Mouse (Mus musculus) megakaryocyte, embryonic 14.5 days (primary cell): ENCODE results near the gene Ptprf. TPM values are rescaled to one million over a fixed set of nuclear protein-coding genes. Genes with fewer than 3 reads are reported as not detected.
A peak's percentile ranks its signal among the peaks of the same experiment; 100 is the strongest.

Experiments
- H3K27me3 ChIP-seq: replicated peaks from 2 replicates; pipeline ENCODE3; 2012; ENCODE audit warnings: inconsistent platforms
- H3K36me3 ChIP-seq: replicated peaks from 2 replicates; pipeline ENCODE3; 2012; ENCODE audit warnings: low read length, inconsistent platforms, mixed read lengths
- H3K4me1 ChIP-seq: 2 replicates; pipeline ENCODE4 v1.6.1; 2012; ENCODE audit warnings: inconsistent platforms
- H3K4me3 ChIP-seq: replicated peaks from 2 replicates; pipeline ENCODE3; 2012; ENCODE audit warnings: moderate library complexity, mild to moderate bottlenecking, inconsistent platforms
- H3K9me3 ChIP-seq: 2 replicates; pipeline ENCODE4 v1.6.1; 2012; ENCODE audit warnings: inconsistent platforms
- FLI1 ChIP-seq: IDR thresholded peaks from 2 replicates; pipeline ENCODE4 v1.6.1; 2012; ENCODE audit warnings: low read length, inconsistent platforms, mixed read lengths
- GATA1 ChIP-seq: IDR thresholded peaks from 3 replicates; pipeline ENCODE4 v1.6.1; 2012; ENCODE audit warnings: mixed read lengths, low read length, inconsistent platforms, borderline replicate concordance
- polyA plus RNA-seq: library from polyadenylated mRNA; stranded (reverse); fragments of >175 nt; gene quantifications from 2 replicates; pipeline ENCODE4 v1.2.3, GENCODE M21; 2012; ENCODE audit warnings: low replicate concordance; ENCODE audit not compliant: insufficient read depth

The Ptprf gene
- polyA plus RNA-seq, result 0.41 and 1.1 TPM in 2 replicates

GRCm38 (mm10) chr4:118291231-118291630 lies at the start of gene Ptprf:
Gene Ptprf (minus strand): TSS chr4:118291405.
- Histone ChIP-seq H3K9me3 (peaks cover 4% of the 10 kb centered on the region; the same call in 1 of the 2 replicates), H3K36me3 (no peaks in the 10 kb centered on the region), H3K4me1 (peaks cover 23% of the 10 kb centered on the region), H3K4me3 (peak within 1 kb of the TSS; percentile 84), H3K27me3 (peaks cover 93% of the 10 kb centered on the region)
- TF ChIP-seq GATA1, result no peak

DNA sequence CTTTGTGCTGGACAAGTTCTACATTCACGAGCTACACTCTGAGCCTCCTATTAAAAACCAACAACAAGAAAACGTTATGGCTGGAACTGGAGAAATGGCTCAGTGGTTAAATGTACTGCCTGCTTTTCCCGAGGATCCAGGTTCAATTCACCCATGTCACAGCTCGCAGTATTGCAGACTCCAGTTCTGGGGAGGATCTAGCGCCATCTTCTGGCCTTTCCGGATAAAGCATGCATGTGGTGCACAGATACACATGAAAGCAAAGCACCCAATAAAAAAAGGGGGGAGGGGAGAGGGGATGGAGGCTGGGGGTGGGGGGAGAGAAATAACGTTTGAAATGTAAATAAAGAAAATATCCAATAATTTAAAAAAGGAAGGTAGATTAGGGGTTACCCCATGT lies 45.5 kb upstream of the Ptprf start:
- Histone ChIP-seq H3K9me3 (no peaks in the 10 kb centered on the region), H3K27me3 (peaks cover 20% of the 10 kb centered on the region), H3K4me3 (no peak overlapping the region), H3K36me3 (no peaks in the 10 kb centered on the region), H3K4me1 (peaks cover 13% of the 10 kb centered on the region)
- TF ChIP-seq GATA1 (no peak), FLI1 (no peak)

DNA sequence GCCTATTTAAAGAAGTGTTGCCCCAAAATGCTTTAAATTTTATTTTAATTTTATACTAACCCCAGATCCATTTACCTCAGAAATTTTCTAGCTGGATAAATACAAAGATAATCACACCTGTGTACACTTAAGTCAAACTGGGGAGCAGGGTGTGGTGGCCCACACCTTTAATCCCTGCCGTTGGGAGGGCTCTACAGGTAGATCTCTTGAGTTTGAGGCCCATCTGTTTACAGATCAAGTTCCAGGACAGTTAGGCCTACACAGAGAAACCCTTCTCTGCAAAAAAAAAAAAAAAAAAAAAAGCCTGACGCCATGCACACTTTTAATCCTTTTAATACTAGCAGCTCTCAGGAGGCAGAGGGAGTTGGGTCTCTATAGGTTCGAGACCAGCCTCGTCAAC lies 44.8 kb upstream of the Ptprf start:
- H3K27me3 ChIP-seq, result peaks cover 20% of the 10 kb centered on the region
- peaks cover 17% of the 10 kb centered on the region for H3K4me1 ChIP-seq
- H3K4me3 ChIP-seq, result no peak overlapping the region
- H3K36me3 ChIP-seq, result no peaks in the 10 kb centered on the region
- no peaks in the 10 kb centered on the region for H3K9me3 ChIP-seq
- TF ChIP-seq FLI1, result no peak
- no peak for TF ChIP-seq GATA1

- peaks cover 15% of the 10 kb centered on the region for H3K27me3 ChIP-seq
- H3K4me1 ChIP-seq, result peaks cover 13% of the 10 kb centered on the region
- peaks cover 4% of the 10 kb centered on the region for H3K9me3 ChIP-seq
- no peaks in the 10 kb centered on the region for H3K36me3 ChIP-seq
- no peak for TF ChIP-seq GATA1
- TF ChIP-seq FLI1, result no peak
- H3K4me3 ChIP-seq, result no peak overlapping the region
Observed at GRCm38 (mm10) chr4:118331777-118332176, 40.6 kb upstream of the Ptprf start.

GRCm38 (mm10) chr4:118326476-118326875 lies 35.3 kb upstream of the Ptprf start:
- Histone ChIP-seq H3K9me3 (peaks cover 10% of the 10 kb centered on the region), H3K4me1 (peaks cover 8% of the 10 kb centered on the region), H3K36me3 (no peaks in the 10 kb centered on the region), H3K4me3 (peak overlapping the region; percentile 38), H3K27me3 (peaks cover 16% of the 10 kb centered on the region)
- TF ChIP-seq GATA1 (no peak), FLI1 (no peak)

GRCm38 (mm10) chr4:118320636-118321035 lies 29.4 kb upstream of the Ptprf start:
- Histone ChIP-seq H3K27me3 (peaks cover 38% of the 10 kb centered on the region), H3K4me1 (no peaks in the 10 kb centered on the region; the same call in none of the 2 replicates), H3K4me3 (no peak overlapping the region), H3K9me3 (peaks cover 9% of the 10 kb centered on the region), H3K36me3 (no peaks in the 10 kb centered on the region)
- TF ChIP-seq FLI1, result no peak
- TF ChIP-seq GATA1, result no peak

- Histone ChIP-seq H3K27me3 (peaks cover 44% of the 10 kb centered on the region), H3K4me3 (no peak overlapping the region), H3K36me3 (no peaks in the 10 kb centered on the region), H3K4me1 (peaks cover 3% of the 10 kb centered on the region), H3K9me3 (peaks cover 13% of the 10 kb centered on the region)
- no peak for TF ChIP-seq GATA1
- no peak for TF ChIP-seq FLI1
Observed at GRCm38 (mm10) chr4:118319706-118320344, 28.6 kb upstream of the Ptprf start.

DNA sequence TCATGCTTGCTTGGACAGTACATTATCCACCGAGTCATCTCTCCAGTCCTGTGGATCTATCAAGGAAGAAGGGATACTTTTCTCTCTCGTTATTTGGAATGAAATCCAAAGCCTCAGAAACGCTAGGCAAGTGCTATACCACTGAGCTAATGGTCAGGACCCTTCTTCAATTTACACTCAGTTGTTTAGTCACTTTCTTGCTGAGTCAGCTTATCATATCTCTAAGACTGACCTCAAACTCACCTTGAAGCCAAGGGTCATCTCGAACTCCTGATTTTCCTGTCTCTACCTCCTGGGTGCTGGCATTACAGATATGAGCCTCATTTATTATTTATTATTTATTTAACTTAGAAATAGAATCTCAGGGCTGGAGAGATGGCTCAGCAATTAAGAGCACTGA lies 25.5 kb upstream of the Ptprf start:
- Histone ChIP-seq H3K9me3 (peaks cover 28% of the 10 kb centered on the region), H3K36me3 (no peaks in the 10 kb centered on the region), H3K4me3 (no peak overlapping the region), H3K4me1 (peaks cover 3% of the 10 kb centered on the region), H3K27me3 (peaks cover 58% of the 10 kb centered on the region)
- no peak for TF ChIP-seq GATA1
- no peak for TF ChIP-seq FLI1

DNA sequence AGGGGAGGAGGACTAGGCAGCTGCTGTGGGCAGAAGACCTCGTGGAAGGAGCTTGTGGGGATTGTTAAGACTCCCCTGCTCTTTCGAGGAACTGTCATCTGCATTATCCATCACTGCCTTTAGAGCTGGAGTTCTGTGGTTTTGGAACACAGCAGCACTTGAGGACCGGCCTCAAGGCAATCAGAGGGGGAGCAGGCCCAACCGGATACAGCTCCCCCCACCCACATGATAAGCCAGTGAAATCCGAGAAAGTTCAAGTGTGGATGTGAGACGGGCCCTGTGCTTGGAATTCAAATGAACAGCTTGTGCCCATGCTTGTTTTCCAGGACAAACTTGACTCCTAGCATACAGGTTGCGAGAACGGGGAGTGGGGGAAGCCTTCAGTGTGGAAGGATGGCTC lies 24.1 kb upstream of the Ptprf start:
- Histone ChIP-seq H3K9me3 (peaks cover 28% of the 10 kb centered on the region), H3K4me3 (no peak overlapping the region), H3K27me3 (peaks cover 55% of the 10 kb centered on the region), H3K36me3 (no peaks in the 10 kb centered on the region), H3K4me1 (peaks cover 3% of the 10 kb centered on the region)
- TF ChIP-seq FLI1, result no peak
- TF ChIP-seq GATA1, result no peak

DNA sequence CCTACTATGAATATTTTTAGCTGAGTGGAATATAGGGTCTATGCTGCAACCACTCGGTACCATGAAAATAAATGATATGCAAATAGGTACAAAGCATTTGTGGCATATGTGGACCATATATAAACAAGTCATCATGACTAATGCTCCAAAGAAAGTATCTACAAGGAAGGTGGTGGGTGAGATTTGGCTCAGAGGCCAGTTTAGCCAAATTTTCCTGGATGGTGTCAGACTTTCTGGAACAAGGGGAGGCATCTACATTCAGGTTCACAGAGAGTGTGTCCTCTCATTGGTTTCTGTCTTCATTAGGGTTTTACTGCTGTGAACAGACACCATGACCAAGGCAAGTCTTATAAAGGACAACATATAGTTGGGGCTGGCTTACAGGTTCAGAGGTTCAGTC lies 19.3 kb upstream of the Ptprf start:
- TF ChIP-seq FLI1 (no peak), GATA1 (no peak)
- Histone ChIP-seq H3K27me3 (peaks cover 62% of the 10 kb centered on the region), H3K36me3 (no peaks in the 10 kb centered on the region), H3K9me3 (peaks cover 23% of the 10 kb centered on the region), H3K4me3 (no peak overlapping the region), H3K4me1 (peaks cover 1% of the 10 kb centered on the region)
